Mouse (Mus musculus): ENCODE data around the gene Ppy. TPM values are rescaled to one million over a fixed set of nuclear protein-coding genes. Genes with fewer than 3 reads are reported as not detected.

Gene Ppy
- polyA plus RNA-seq, 1 experiment from 2014 or later, result not detected

- TF ChIP-seq CTCF (IDR thresholded peaks at IDR 0.05; ENCODE audit: low read depth), result peak; percentile 45
- Histone ChIP-seq H3K27me3 (ENCODE audit: insufficient read depth, low read length) (no peaks in the 10 kb centered on the region), H3K4me2 (ENCODE audit: low read length) (peak overlapping the region; percentile 63), H3K4me1 (replicated peaks; ENCODE audit: insufficient read depth, low read length) (peaks cover 8% of the 10 kb centered on the region; the same call in 1 of the 2 replicates), H3K27ac (peak overlapping the region; percentile 31; the same call in 1 of the 2 replicates), H3K4me3 (replicated peaks; ENCODE audit: low read depth, low read length) (peak overlapping the region; percentile 46; the same call in 1 of the 2 replicates), H3K9ac (ENCODE audit: low read depth, low read length) (no peak overlapping the region), H3K36me3 (ENCODE audit: insufficient read depth, low read length) (no peaks in the 10 kb centered on the region), H3K9me3 (replicated peaks; ENCODE audit: low read length) (no peaks in the 10 kb centered on the region)
- 20% methylated on average over 3 of the region's 3 CpGs for WGBS
- peak; percentile 54 for DNase-seq (ENCODE audit: low spot score)
- ATAC-seq (replicated peaks; ENCODE audit: low FRiP score, low read depth), result no peak
Observed at GRCm38 (mm10) chr11:102086331-102086730, 14.8 kb downstream of the Ppy start.

GRCm38 (mm10) chr11:102084159-102084558 lies 17.0 kb downstream of the Ppy start:
- peak overlapping the region; percentile 60; the same call in 1 of the 2 replicates for H3K27ac ChIP-seq

GRCm38 (mm10) chr11:102083193-102083592 lies 17.9 kb downstream of the Ppy start:
- no peaks in the 10 kb centered on the region for H3K9me3 ChIP-seq (replicated peaks; ENCODE audit: low read length)
- DNase-seq (ENCODE audit: low spot score) (no peak), ATAC-seq (replicated peaks; ENCODE audit: low FRiP score, low read depth) (no peak)
- H3K4me2 ChIP-seq (ENCODE audit: low read length), result no peak overlapping the region
- H3K4me1 ChIP-seq (replicated peaks; ENCODE audit: insufficient read depth, low read length), result peaks cover 8% of the 10 kb centered on the region; the same call in 1 of the 2 replicates
- no peak for TF ChIP-seq CTCF (IDR thresholded peaks at IDR 0.05; ENCODE audit: low read depth)
- H3K9ac ChIP-seq (ENCODE audit: low read depth, low read length), result no peak overlapping the region
- H3K27ac ChIP-seq, result no peak overlapping the region
- 57% methylated on average over 4 of the region's 4 CpGs for WGBS
- no peaks in the 10 kb centered on the region for H3K27me3 ChIP-seq (ENCODE audit: insufficient read depth, low read length)
- H3K36me3 ChIP-seq (ENCODE audit: insufficient read depth, low read length), result no peaks in the 10 kb centered on the region
- H3K4me3 ChIP-seq (replicated peaks; ENCODE audit: low read depth, low read length), result no peak overlapping the region

More at GRCm38 (mm10) chr11:102084159-102084558, 17.0 kb downstream of the Ppy start:
- Histone ChIP-seq H3K27me3 (ENCODE audit: insufficient read depth, low read length) (no peaks in the 10 kb centered on the region), H3K4me2 (ENCODE audit: low read length) (no peak overlapping the region), H3K9ac (ENCODE audit: low read depth, low read length) (no peak overlapping the region), H3K4me3 (replicated peaks; ENCODE audit: low read depth, low read length) (no peak overlapping the region), H3K36me3 (ENCODE audit: insufficient read depth, low read length) (no peaks in the 10 kb centered on the region), H3K9me3 (replicated peaks; ENCODE audit: low read length) (no peaks in the 10 kb centered on the region), H3K4me1 (replicated peaks; ENCODE audit: insufficient read depth, low read length) (peaks cover 8% of the 10 kb centered on the region; the same call in 1 of the 2 replicates)
- 30% methylated on average over 7 of the region's 7 CpGs for WGBS
- TF ChIP-seq CTCF (IDR thresholded peaks at IDR 0.05; ENCODE audit: low read depth), result no peak
- peak; percentile 27 for DNase-seq (ENCODE audit: low spot score)
- ATAC-seq (replicated peaks; ENCODE audit: low FRiP score, low read depth), result no peak

- Histone ChIP-seq H3K9me3 (replicated peaks; ENCODE audit: low read length) (no peaks in the 10 kb centered on the region), H3K9ac (ENCODE audit: low read depth, low read length) (peak overlapping the region; percentile 57), H3K36me3 (ENCODE audit: insufficient read depth, low read length) (no peaks in the 10 kb centered on the region), H3K27ac (no peak overlapping the region), H3K4me2 (ENCODE audit: low read length) (peak overlapping the region; percentile 65), H3K4me1 (replicated peaks; ENCODE audit: insufficient read depth, low read length) (peaks cover 8% of the 10 kb centered on the region; the same call in 1 of the 2 replicates), H3K27me3 (ENCODE audit: insufficient read depth, low read length) (no peaks in the 10 kb centered on the region), H3K4me3 (replicated peaks; ENCODE audit: low read depth, low read length) (peak overlapping the region; percentile 29)
- ATAC-seq (replicated peaks; ENCODE audit: low FRiP score, low read depth), result peak; percentile 73
- peak; percentile 85 for DNase-seq (ENCODE audit: low spot score)
- no peak for TF ChIP-seq CTCF (IDR thresholded peaks at IDR 0.05; ENCODE audit: low read depth)
- WGBS, result 2% methylated on average over 18 of the region's 18 CpGs
Observed at GRCm38 (mm10) chr11:102082322-102082721, 18.8 kb downstream of the Ppy start.

GRCm38 (mm10) chr11:102073722-102074121 lies 27.4 kb downstream of the Ppy start:
- Histone ChIP-seq H3K4me1 (replicated peaks; ENCODE audit: insufficient read depth, low read length) (no peaks in the 10 kb centered on the region; the same call in 1 of the 2 replicates), H3K9ac (ENCODE audit: low read depth, low read length) (no peak overlapping the region), H3K36me3 (ENCODE audit: insufficient read depth, low read length) (no peaks in the 10 kb centered on the region), H3K4me2 (ENCODE audit: low read length) (no peak overlapping the region), H3K9me3 (replicated peaks; ENCODE audit: low read length) (no peaks in the 10 kb centered on the region), H3K27ac (no peak overlapping the region), H3K4me3 (replicated peaks; ENCODE audit: low read depth, low read length) (no peak overlapping the region), H3K27me3 (ENCODE audit: insufficient read depth, low read length) (peaks cover 5% of the 10 kb centered on the region; the same call in 1 of the 2 replicates)
- no peak for TF ChIP-seq CTCF (IDR thresholded peaks at IDR 0.05; ENCODE audit: low read depth)
- WGBS, result 56% methylated on average over 14 of the region's 14 CpGs
- ATAC-seq (replicated peaks; ENCODE audit: low FRiP score, low read depth), result no peak
- DNase-seq (ENCODE audit: low spot score), result no peak

GRCm38 (mm10) chr11:102072729-102073128 lies 28.4 kb downstream of the Ppy start:
- Histone ChIP-seq H3K4me2 (ENCODE audit: low read length) (no peak overlapping the region), H3K27me3 (ENCODE audit: insufficient read depth, low read length) (peaks cover 5% of the 10 kb centered on the region; the same call in 1 of the 2 replicates), H3K9me3 (replicated peaks; ENCODE audit: low read length) (no peaks in the 10 kb centered on the region), H3K36me3 (ENCODE audit: insufficient read depth, low read length) (no peaks in the 10 kb centered on the region), H3K27ac (no peak overlapping the region), H3K4me1 (replicated peaks; ENCODE audit: insufficient read depth, low read length) (no peaks in the 10 kb centered on the region; the same call in 1 of the 2 replicates), H3K4me3 (replicated peaks; ENCODE audit: low read depth, low read length) (no peak overlapping the region), H3K9ac (ENCODE audit: low read depth, low read length) (no peak overlapping the region)
- DNase-seq (ENCODE audit: low spot score) (no peak), ATAC-seq (replicated peaks; ENCODE audit: low FRiP score, low read depth) (no peak)
- TF ChIP-seq CTCF (IDR thresholded peaks at IDR 0.05; ENCODE audit: low read depth), result no peak
- 84% methylated on average over 5 of the region's 5 CpGs for WGBS

Measured in kidney, postnatal 0 days (tissue).